Mouse (Mus musculus) liver, embryonic 14.5 days (tissue): ENCODE measurements around the gene Tekt5. TPM values are rescaled to one million over a fixed set of nuclear protein-coding genes. Genes with fewer than 3 reads are reported as not detected.

Experiments used
- ATAC-seq: fragments of 200-750 bp; cut with Nextera tagmentation; 2 replicates; pipeline ENCODE4 v1.8.0; 2017; ENCODE audit warnings: moderate number of reproducible peaks, mild to moderate bottlenecking, moderate library complexity; ENCODE audit not compliant: insufficient read depth
- DNase-seq, 3 experiments: peaks; one replicate each; pipeline ENCODE4 v3.0.0-alpha.2; 2012 to 2013; ENCODE audit warnings: low read depth in 3 of 3, low spot score in 3 of 3
- H3K27ac ChIP-seq: fragments of 300-500 bp; sonication (generic); 2 replicates; pipeline ENCODE4 v1.5.1; 2014; ENCODE audit warnings: moderate library complexity, mild to moderate bottlenecking, control low read depth, inconsistent platforms
- H3K27me3 ChIP-seq: fragments of 300-500 bp; sonication (generic); 2 replicates; pipeline ENCODE4 v1.6.1; 2014; ENCODE audit warnings: mild to moderate bottlenecking, low read length, moderate library complexity; ENCODE audit not compliant: control insufficient read depth, insufficient read depth
- H3K36me3 ChIP-seq: fragments of 300-500 bp; sonication (generic); replicated peaks from 2 replicates; pipeline ENCODE4 v1.6.1; 2014; ENCODE audit warnings: low read depth; ENCODE audit not compliant: control insufficient read depth, insufficient read depth
- H3K4me1 ChIP-seq, 2 experiments: fragments of 200-500 bp in 1 of 2; fragments of 300-500 bp in 1 of 2; sonication (generic) in 1 of 2; replicated peaks; 2 replicates each; pipeline ENCODE4 v1.6.1; 2012 to 2014; ENCODE audit warnings: antibody characterized with exemption in 1 of 2, inconsistent platforms in 1 of 2, low read length in 1 of 2; ENCODE audit not compliant: control insufficient read depth in 2 of 2, insufficient read depth in 2 of 2
- H3K4me2 ChIP-seq: fragments of 300-500 bp; sonication (generic); 2 replicates; pipeline ENCODE4 v1.6.1; 2014; ENCODE audit warnings: low read depth, mild to moderate bottlenecking, control low read depth, moderate library complexity
- H3K4me3 ChIP-seq, 2 experiments: fragments of 200-500 bp in 1 of 2; fragments of 300-500 bp in 1 of 2; sonication (generic) in 1 of 2; 2 replicates each; pipeline ENCODE4 v1.5.1; 2012 to 2014; ENCODE audit warnings: low read depth in 2 of 2, low read length in 2 of 2, mild to moderate bottlenecking in 2 of 2, control low read depth in 1 of 2, inconsistent platforms in 1 of 2, moderate library complexity in 1 of 2; ENCODE audit not compliant: insufficient read depth in 1 of 2
- H3K9ac ChIP-seq: fragments of 300-500 bp; sonication (generic); replicated peaks from 2 replicates; pipeline ENCODE4 v1.6.1; 2014; ENCODE audit warnings: mild to moderate bottlenecking, control low read depth, moderate library complexity
- H3K9me3 ChIP-seq: fragments of 300-500 bp; sonication (generic); 2 replicates; pipeline ENCODE4 v1.6.1; 2016; ENCODE audit warnings: low read length, mixed read lengths; ENCODE audit not compliant: control insufficient read depth
- CTCF ChIP-seq: IDR thresholded peaks from 2 replicates; pipeline ENCODE4 v1.5.1; 2016; ENCODE audit warnings: antibody characterized with exemption, low read depth, control low read depth
- EP300 ChIP-seq: IDR thresholded peaks from 2 replicates; pipeline ENCODE4 v1.6.1; 2016; ENCODE audit warnings: antibody characterized with exemption, low read depth
- WGBS: fragments of 180-500 bp; shearing (Covaris S2); extraction: QIAGEN DNeasy Blood & Tissue Kit; methylation state at CpG from one replicate; pipeline ENCODE4 v1.1.7; 2014; ENCODE audit not compliant: insufficient replicate concordance; 5-methylcytosine and 5-hydroxymethylcytosine counted together
- polyA plus RNA-seq, 2 experiments: library from polyadenylated mRNA; depleted of rRNA in 1 of 2; stranded (reverse) in 1 of 2; unstranded in 1 of 2; fragments of >200 nt; fragmentation: Nextera tagmentation in 1 of 2; extraction: Ambion mirVana in 1 of 2; gene quantifications; 2 replicates each; pipeline versions ENCODE4 v1.2.1 to v1.2.3; 2012 to 2014

Tekt5 gene
- polyA plus RNA-seq, 2 experiments: 0.10 to 0.15 TPM

DNA sequence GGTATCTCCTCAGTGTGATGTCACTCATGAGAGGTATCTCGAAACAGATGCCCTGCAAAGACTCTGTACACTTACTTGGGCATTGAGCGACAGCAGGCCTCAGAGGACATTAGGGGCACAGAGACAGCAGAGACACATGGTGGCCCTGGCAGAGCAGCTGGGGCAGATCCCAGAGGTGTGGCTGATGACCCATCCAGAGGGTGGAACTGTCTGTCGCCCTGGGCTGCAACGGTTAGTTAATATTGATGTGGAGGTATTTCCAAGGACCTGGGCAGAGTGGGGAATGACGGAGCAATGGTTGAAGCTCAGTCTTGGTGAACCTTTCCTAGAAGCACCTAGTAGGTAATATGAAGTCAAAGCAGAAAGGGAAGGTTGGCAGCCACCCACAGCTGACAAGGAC lies 3.5 kb upstream of the Tekt5 start:
- WGBS: 58% methylated on average over 5 of the region's 5 CpGs
- no peak for ATAC-seq
- TF ChIP-seq EP300: no peak
- no peak for TF ChIP-seq CTCF

DNA sequence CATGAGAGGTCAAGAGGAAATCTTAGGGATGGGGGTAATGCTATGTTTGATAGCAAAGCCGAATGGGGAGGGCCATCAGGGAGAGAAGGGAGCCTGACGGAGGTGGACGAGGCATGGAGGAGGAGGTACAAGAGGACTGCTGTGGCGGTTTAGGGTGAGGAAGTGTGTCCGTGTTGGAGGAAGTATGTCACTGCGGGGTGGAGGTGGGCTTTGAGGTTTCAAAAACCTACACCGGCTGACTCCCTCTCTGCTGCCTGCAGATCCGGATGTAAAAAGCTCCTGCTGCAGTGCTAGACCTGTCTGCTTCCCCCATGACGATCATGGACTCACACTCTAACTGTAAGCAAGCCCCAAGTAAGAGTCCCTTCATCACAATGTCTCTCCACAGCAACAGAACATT lies 2.7 kb downstream of the Tekt5 start:
- ATAC-seq (no peak), DNase-seq (no peak)
- Histone ChIP-seq H3K4me2 (no peak overlapping the region), H3K9me3 (no peaks in the 10 kb centered on the region), H3K4me1 (peaks cover 8 to 12% of the 10 kb centered on the region in 2 experiments), H3K9ac (no peak overlapping the region), H3K27ac (no peak overlapping the region), H3K36me3 (no peaks in the 10 kb centered on the region), H3K4me3 (no peak overlapping the region), H3K27me3 (peaks cover 11% of the 10 kb centered on the region)
- TF ChIP-seq CTCF (no peak), EP300 (no peak)
- WGBS: 32% methylated on average over 9 of the region's 9 CpGs

More for the DNA sequence above, 3.5 kb upstream of the Tekt5 start:
- no peak overlapping the region for H3K27ac ChIP-seq
- no peaks in the 10 kb centered on the region for H3K9me3 ChIP-seq
- no peak overlapping the region for H3K9ac ChIP-seq
- H3K27me3 ChIP-seq: peaks cover 11% of the 10 kb centered on the region
- H3K4me3 ChIP-seq: no peak overlapping the region
- no peak for DNase-seq
- H3K4me1 ChIP-seq: no peaks in the 10 kb centered on the region
- no peak overlapping the region for H3K4me2 ChIP-seq
- H3K36me3 ChIP-seq: no peaks in the 10 kb centered on the region

DNA sequence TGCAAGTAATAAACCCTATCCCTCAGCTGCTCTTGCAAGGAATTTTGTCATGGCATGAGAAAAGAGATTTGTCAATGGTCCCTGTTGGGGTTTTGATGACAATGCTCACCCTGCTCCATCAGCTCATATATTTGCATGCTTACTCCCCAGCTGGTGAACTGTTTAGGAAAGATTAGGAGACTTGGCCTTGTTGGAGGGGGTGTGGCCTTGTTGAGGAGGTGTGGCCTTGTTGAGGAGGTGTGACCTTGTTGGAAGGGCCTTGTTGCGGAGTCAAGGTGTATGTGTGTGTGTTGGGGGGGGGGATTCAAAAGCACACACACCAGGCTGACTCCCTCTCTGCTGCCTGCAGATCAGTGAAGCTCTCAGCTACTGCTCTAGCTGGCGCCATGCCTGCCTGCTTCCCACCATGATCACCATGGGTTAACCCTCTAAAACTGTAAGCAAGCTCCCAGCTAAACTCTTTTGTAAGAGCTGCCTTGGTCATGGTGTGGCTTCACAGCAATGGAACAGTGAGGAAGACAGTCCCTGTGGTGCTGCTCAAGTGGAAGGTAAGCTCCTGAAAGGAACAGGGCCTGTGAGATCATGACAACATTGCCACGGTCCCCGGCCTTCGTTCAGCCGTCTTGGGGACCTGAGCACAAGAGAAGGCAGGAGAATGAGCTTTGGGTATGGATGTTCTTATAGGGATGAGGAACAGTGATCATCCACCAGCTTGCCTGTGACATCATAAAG lies 6.5 kb downstream of the Tekt5 start:
- WGBS: 80% methylated on average over 6 of the region's 6 CpGs
- H3K4me3 ChIP-seq: no peak overlapping the region
- no peaks in the 10 kb centered on the region for H3K36me3 ChIP-seq
- H3K9ac ChIP-seq: no peak overlapping the region
- DNase-seq: peak in 2 of 3 experiments; percentile 37 to 41
- ATAC-seq: no peak; the same call in 1 of the 2 replicates
- H3K9me3 ChIP-seq: no peaks in the 10 kb centered on the region
- TF ChIP-seq EP300 (no peak), CTCF (no peak)
- peaks cover 22 to 26% of the 10 kb centered on the region in 2 experiments for H3K4me1 ChIP-seq
- H3K27ac ChIP-seq: no peak overlapping the region
- H3K4me2 ChIP-seq: no peak overlapping the region
- H3K27me3 ChIP-seq: no peaks in the 10 kb centered on the region

DNA sequence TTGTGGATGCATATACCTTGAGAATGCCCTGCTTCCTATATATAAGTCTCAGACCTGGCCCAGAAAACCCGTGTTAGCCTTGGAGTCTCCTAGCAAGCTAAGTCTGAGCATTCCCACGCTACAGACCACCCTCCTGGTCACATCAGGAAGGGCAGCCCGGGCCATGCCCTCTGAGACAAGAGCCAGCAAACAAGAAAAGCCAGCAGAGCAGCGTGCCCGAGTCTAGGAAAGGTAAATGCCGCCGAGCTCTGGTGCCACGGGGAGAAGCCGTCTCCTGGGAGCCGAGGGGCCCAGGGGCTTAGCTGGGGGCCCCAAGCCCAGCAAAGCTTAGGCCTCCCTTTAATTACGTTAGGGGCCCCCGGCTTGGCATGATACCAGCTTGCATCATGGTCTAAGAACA lies 10.0 kb downstream of the Tekt5 start:
- H3K9me3 ChIP-seq: no peaks in the 10 kb centered on the region

DNA sequence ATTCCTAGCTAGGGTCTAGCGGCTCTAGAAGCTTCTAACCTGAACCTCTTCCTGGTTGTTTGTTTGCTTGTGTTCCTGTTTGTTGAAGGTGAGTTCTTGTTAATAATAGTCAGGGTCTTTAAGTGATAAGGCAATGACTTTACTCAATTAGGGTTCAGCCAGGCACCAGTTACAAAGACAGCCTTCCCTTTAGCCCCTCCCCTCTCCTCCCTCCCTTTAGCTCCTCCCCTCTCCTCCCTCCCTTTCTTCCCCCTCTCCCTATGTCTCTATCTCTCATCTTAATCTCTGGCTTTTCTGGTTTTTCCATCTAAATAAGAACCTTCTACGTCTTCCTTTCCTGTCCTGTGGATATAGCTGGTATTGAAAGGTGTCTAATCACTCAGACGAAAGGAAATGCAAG lies 10.7 kb downstream of the Tekt5 start:
- H3K4me1 ChIP-seq: peaks cover 30 to 31% of the 10 kb centered on the region in 2 experiments
- peak overlapping the region; percentile 85 for H3K4me2 ChIP-seq
- ATAC-seq (peak; percentile 80), DNase-seq (peak in 2 of 3 experiments; percentile 20 to 31)
- H3K4me3 ChIP-seq: peak overlapping the region; percentile 37
- no peak for TF ChIP-seq EP300
- TF ChIP-seq CTCF: no peak
- no peaks in the 10 kb centered on the region for H3K27me3 ChIP-seq
- 34% methylated on average over 3 of the region's 3 CpGs for WGBS
- H3K27ac ChIP-seq: peak overlapping the region; percentile 88
- H3K9me3 ChIP-seq: no peaks in the 10 kb centered on the region
- no peaks in the 10 kb centered on the region for H3K36me3 ChIP-seq
- peak overlapping the region; percentile 45 for H3K9ac ChIP-seq

More for the DNA sequence above, 10.0 kb downstream of the Tekt5 start:
- Histone ChIP-seq H3K4me3 (no peak overlapping the region), H3K36me3 (no peaks in the 10 kb centered on the region), H3K9ac (no peak overlapping the region), H3K4me2 (no peak overlapping the region), H3K27me3 (no peaks in the 10 kb centered on the region), H3K27ac (no peak overlapping the region), H3K4me1 (peaks cover 30 to 31% of the 10 kb centered on the region in 2 experiments)
- ATAC-seq: no peak
- DNase-seq: no peak
- 74% methylated on average over 12 of the region's 12 CpGs for WGBS
- TF ChIP-seq CTCF (no peak), EP300 (no peak)
